In the genomic region with DNA sequence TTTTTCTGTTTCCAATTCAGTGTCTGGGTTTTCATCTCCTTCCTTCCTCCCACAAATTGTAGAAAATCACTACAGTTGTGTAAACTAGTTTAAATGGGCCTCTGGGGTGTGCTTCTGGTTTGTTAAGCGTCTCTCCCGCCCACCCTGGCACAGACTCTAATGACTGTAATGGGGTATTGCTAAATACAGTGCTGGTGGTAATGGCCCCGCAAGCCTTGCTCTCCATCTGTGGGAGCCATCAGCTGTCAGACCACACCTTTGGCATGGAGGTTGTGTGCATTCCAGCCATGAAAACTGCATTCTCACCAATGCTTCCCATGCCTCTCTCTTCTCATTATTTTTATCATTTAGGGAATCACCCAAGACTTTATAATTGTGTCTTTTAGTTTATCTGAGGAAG, we compare ENCODE assay signal across 16 mouse cellular contexts.
"Had no signal": no experiment of that assay in that cellular context is flagged by ENCODE, and none has a peak within 500 bp of the region (broad histone marks: within the 10 kb centered on the region; RNA-seq: fewer than 3 reads in every experiment).

No protein-coding gene starts in this region.

- H3K27ac ChIP-seq: kidney, postnatal 0 days; layer of hippocampus, adult 2 months; limb, embryonic 13.5 days; liver, embryonic 15.5 days; midbrain, embryonic 10.5 days; midbrain, embryonic 15.5 days had no signal

- H3K36me3 ChIP-seq: limb, embryonic 13.5 days; liver, embryonic 15.5 days; midbrain, embryonic 10.5 days; midbrain, embryonic 15.5 days had no signal

- H3K4me2 ChIP-seq: limb, embryonic 13.5 days; liver, embryonic 11.5 days; liver, embryonic 15.5 days; lung, embryonic 14.5 days; midbrain, embryonic 15.5 days had no signal

- H3K9me3 ChIP-seq: limb, embryonic 13.5 days; liver, embryonic 15.5 days; midbrain, embryonic 10.5 days; midbrain, embryonic 15.5 days had no signal

- H3K27me3 ChIP-seq: limb, embryonic 13.5 days; liver, embryonic 15.5 days; midbrain, embryonic 15.5 days had no signal

- DNase-seq: kidney, adult 11 months; kidney, adult 9 months; kidney, postnatal 36 days; lung, embryonic 14.5 days; lung, postnatal 10 days; lung, postnatal 4 days; right cerebral cortex, adult 18-20 months; right cerebral cortex, postnatal 25 days; thymus, postnatal 36 days had no signal

- ATAC-seq: midbrain, embryonic 15.5 days had no signal

- H3K4me1 ChIP-seq: limb, embryonic 13.5 days; liver, embryonic 15.5 days; midbrain, embryonic 15.5 days had no signal

- H3K4me3 ChIP-seq: layer of hippocampus, adult 2 months; limb, embryonic 13.5 days; liver, embryonic 15.5 days; midbrain, embryonic 10.5 days; midbrain, embryonic 15.5 days had no signal

- H3K9ac ChIP-seq: limb, embryonic 13.5 days; liver, embryonic 15.5 days; lung, embryonic 14.5 days; midbrain, embryonic 15.5 days had no signal
